Mouse (Mus musculus) 3T3-L1 (cell line): ENCODE results near the gene Abcc4.

Experiments
- DNase-seq: peaks from one replicate; pipeline ENCODE4 v3.0.0-alpha.2; 2015; ENCODE audit warnings: low read depth, low spot score

The Abcc4 gene

DNA sequence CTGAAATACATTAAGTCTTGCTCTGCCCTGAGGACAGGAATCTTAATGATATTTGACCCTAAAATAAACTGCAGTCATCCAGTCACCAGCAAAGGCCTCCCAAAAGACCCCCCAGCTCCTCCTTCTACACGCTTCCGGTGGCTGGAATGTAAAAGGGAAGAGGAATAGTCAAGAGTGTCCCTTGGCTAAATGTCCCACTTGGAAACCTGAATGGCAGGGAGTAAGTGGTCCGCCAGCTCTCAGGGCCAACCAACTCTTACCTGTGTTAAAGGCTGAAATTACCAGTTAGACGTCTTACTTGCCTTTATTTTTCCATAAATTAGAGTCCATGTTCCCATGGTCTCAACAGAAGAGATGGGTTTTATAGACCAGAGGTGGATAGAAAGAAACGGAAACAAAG lies 6.9 kb upstream of the Abcc4 start:
- no peak for DNase-seq

DNA sequence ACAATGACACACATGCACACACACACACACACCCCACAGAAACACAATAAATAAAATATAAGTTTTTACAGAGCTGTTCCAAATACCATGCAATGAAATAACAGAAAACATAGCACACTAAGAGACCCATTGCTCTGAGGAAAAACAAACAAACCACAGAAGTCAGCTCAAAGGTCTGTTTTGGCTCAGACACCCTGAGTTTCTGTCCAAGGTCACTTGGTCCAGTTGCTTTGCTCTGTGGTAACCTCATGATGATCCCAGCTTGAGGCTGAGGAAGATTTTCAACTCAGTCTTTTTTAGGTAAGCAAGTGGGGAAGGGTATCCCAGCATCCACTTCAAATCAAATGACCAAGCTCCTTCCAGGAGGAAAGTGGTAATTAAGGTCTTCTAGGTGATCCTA lies 4.9 kb upstream of the Abcc4 start:
- peak; percentile 82 for DNase-seq

DNA sequence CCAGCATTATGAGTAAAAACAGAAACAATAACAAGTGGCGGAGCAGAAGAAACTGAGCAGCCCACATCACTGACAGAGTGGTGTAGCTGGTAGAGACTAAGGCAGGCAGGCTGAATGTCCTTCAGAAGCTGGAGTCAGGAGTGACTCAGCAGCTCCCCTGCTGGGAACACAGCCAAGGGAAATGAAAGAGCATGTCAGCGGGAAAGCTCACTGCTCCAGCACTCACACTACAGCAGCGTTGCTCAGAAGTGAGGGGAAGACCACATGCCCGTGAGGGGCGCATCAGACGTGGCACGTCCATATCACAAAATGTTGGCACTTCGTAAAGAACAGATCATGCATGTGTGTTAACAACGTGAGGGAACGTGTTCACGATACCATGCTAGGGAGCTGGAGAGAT lies 3.7 kb upstream of the Abcc4 start:
- DNase-seq = peak; percentile 97

DNA sequence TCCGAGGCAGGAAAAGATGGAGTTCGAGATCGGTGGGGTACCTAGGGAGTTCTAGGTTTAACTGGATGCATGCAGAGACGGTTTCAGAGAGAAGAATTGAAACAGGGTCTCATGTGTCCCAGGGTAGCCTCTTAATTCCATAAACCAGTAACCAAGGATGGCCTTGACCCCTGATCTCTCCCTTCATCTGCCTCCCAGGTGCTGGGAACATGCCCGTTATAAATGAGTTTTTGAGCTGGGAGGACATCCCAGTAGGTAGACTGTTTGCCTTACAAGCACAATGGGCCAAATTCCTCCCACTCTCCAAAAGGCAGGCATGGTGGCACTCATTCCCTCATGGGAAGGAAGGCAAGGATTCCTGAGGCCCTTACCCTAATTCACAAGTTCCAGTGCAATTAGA lies 2.1 kb upstream of the Abcc4 start:
- no peak for DNase-seq

DNA sequence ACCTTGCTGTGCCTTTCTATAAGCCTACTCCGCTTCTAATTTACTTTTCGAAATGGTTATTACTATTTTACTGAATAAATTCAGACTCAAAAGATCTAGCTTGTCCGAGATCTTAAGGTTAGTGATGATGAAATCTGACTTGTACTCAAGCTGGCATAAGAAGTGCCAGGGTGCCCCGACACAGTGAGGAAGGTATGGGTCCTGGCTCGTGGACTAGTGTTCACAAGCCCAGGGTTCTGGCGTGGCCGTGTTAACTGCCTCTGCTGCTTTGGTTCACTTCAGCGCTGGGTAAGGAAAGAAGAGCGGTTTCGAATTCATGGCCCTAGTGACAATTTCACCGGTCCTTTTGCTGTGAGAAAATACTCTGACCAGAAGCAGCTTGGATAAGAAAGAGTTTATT lies 943 bp upstream of the Abcc4 start:
- DNase-seq = no peak

DNA sequence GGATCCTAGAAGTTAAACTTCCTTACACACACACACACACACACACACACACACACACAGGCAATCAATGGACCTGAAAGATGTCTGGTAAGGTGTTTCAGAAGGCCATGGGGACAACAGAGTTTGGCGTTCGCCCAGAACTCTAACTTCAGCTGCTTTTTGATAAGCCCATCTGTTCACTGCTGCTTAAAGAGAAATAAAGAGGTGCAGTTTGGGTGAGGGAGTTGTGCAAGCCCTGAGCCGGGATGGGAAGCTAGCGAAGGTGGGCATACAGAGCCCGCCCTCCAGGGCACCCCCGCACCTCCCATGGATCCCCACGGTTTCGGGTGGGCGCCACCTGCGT lies 583 bp downstream of the Abcc4 start:
- DNase-seq = peak; percentile 30

DNA sequence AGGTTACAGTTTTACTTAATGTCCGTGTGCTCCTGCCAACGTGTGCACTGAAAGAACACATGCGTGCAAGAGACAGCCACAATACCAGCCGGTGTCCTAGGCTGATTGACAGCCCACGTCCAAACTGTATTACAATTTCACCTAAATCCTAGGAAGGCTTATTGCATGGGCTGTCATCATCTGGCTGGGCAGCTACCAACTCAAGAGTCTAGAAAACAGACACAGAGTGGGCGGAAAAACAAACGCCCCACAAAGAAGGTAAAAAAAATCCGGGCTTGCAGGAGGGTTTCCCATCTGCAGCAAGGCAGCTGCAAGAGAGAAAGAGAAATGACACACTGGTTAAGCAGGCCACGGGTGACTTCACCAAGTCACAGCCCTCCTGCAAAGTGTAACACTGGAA lies 2.7 kb downstream of the Abcc4 start:
- peak; percentile 47 for DNase-seq

DNA sequence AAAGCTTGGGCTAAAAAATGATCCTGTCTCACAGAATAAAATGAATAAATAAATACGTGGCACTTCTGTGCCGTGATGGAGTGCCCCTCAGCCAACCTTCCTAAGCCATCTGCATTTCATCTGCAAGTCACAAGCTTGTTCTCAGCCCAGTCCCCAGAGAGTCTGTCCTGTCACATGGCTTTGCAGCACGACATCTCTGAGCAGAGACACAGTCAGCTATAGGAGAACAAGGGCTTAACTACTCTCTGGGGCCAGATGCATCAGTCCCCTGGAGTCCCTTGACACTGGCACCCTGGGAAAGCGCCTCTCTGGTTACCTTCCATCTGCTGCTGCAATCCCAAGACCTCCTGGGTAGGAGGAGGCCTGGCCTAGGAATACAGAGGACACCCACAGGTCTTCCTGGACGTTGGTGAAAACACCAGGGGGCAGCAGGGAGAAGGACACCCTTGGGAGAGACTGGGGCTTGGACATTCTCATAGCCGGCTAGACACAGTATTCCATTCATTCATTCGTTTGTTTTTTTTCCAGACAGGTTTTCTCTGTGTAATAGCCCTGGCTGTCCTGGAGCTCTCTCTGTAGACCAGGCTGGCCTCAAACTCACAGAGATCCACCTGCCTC lies 3.9 kb downstream of the Abcc4 start:
- peak; percentile 76 for DNase-seq

DNA sequence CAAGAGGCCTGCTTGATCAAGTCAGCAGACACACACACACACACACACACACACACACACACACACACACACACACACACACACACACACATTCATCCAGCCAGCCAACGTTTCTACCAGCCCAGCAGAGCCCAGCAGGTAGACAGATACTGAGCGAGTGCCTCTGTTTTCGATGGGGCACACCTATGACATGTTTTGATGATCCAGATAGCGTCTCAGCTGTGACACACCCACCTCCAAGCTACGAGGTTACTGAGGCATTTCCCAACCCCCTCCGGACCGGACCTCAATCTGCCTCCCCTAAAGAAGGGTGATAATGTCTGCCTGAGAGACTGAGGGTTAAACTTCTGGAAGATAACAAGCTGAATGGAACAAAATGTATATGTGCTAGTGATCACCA lies 5.4 kb downstream of the Abcc4 start:
- no peak for DNase-seq

DNA sequence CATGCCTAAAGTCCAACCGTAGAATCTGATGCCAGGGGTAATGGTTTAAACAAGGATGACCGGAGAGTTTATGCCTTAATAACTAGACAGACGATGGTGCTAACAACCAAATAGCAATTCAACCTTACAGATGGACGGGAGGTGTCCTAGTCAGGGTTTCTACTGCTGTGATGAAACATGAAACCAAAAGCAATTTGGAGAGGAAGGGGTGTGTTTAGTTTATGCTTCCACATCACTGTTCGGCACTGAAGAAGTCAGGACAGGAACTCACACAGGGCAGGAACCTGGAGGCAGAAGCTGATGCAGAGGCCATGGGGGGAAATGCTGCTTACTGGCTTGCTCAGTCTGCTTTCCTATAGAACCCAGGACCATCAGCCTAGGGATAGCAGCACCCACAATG lies 6.1 kb downstream of the Abcc4 start:
- DNase-seq = no peak

DNA sequence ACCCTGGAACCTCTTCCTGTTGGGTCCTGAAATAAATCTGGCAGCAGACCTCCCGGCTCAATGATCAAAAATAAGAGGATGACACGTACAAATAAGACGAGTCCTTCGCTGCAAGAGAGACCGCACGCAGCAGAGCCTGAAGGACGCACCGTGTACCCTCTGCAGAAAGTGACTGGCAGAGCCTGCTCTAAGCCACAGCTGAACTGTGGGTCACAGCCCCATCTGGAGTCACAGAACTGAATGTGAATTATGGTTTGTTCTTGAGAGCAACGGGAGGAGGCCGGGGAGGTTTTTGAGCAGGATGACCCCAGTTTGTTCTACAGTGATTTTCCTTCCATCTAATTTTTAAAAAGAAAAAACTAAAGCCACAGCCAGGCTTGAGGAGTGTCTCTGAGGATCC lies 6.5 kb downstream of the Abcc4 start:
- no peak for DNase-seq

DNA sequence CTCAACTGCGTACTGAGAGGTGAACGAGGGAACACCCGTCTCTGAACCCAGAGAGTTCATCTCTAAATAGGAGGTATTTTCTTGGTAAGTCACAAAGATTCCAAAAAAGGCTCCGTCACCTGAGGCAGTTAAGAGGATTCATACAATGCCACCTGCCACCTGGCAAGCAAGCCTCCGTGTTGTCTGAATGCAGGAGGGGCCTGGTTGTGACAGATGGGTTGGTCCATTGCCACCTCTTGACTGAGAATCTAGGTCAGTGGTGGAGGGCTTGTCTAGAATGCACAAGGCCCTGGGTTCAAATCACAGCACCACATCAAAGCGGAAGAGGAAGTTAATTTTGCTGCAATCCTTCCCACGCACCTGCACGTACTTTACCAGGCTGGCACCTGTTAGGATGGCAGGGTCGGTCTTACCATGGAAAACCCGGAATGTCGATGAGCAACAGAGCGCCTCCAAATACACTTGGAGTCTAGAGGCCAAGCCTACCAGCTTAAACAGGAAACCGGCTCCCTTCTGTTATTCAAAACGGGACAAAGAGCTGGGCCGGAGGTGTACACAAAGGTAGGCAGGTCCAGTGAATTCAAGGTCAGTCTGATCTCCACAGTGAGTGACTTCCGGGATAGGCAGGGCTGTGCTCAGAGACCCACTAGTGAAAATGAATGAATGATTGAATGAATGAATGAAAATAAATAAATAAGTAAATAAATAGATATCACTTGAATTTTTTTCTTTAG lies 9.3 kb downstream of the Abcc4 start:
- no peak for DNase-seq

DNA sequence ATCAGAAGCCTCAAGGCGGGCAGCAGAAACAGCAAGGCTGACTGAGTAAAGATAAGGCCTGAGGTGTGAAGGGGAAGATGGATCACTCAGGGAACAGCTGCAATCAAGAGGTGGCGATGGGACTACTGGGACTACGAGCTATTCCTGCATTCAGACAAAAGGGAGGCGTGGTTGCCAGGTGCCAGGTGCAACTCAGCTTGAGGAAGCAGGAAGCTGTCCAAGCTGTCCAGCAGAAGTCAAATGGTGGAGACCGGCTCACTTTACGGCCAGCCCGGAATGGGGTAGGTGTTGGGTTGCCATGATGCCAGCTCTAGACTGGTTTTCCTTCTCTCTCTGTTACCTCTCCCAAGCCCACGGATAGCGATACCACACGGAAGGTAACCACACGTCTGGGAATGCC lies 10.2 kb downstream of the Abcc4 start:
- no peak for DNase-seq

DNA sequence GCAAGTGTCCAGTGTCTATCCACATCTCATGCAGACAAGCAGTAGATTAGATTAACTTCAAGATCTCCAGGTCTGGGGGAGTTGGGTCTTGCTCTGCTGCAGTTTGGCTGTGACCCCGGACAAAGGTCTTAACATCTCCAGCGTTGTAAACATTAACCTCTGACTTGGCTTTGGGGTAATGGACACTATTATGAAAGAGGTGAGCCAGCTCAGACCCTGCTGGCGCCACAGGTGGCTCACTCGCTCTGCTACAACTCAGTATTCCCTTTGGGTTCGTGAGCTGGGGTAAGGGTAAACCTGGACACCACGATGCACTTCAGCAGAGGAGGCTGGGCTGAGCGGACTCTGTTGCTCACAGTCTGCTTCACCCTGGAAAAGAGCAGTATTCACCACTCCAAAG lies 11.7 kb downstream of the Abcc4 start:
- no peak for DNase-seq

DNA sequence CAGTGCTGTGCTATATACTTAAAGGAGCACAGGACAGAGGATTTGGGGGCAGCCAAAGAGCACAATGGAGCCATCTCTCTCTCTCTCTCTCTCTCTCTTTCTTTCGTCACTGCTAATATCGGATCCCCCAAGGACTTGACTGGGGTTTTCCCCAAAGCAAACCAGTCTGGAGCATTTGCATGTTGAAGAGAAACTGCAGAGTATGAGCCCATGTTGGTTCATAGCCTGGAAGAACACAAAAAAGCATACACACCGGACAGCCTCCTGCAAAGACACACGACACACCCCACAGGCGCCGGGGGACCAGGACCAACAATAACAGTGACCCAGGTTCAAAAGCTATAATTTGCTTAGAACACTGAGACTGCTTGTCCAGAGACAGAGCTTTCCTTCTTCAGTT lies 14.1 kb downstream of the Abcc4 start:
- no peak for DNase-seq

DNA sequence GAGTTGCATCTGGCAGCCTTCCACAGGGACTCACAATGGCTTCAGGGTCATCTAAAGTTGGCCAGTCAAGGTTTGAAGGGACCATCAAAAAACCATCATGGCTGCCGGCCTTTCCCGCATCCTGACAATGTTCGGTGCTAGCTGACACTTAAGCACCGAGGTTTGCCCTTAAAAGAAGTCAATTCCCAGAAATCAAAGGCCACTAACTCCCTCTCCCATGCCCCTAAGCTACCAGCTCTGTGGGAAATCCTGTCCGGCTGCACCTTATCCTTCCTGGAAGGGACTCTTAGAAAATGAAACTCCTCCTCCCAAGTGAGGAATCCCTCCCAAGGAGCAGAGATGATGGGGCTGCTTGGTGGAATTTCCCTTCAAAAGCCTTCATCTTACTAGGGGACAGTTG lies 14.6 kb downstream of the Abcc4 start:
- no peak for DNase-seq

DNA sequence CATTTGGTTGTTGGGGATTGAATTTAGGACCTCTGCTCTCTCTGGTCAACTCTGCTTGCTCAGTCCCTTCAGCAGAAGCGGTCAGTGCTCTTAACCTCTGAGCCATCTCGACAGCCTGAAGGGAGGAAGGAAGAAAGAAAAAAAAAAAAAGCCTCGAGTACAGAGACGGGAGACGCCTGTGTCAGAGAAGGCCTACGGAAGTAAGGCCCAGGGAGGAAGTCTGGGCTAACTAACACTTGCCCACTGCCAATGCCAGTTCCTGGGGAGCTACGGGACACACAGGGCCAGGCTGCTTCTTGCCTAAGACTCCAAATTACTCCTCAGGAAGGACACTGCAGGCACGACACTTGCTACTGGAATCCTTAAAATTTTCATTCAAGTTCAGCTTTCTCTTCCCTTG lies 15.1 kb downstream of the Abcc4 start:
- DNase-seq = no peak

DNA sequence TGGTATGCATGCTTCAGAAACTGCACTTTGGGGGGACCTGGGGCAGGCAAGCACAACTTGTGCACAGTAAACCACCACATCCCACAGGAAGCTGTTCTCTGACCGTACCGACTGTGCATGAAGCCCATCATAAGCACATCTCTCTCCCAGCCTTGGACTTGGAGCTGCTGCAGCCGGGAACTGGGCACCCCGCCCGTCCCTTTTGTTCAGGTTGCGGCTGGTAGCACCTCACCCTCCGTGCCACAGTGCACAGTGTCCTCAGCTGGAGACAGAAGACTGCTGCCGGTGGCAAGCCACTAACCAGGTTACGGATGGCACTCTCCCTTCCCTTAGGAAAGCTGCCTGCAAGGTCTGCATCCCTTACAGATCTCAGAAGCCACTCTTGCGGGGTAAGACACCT lies 15.7 kb downstream of the Abcc4 start:
- DNase-seq = no peak

DNA sequence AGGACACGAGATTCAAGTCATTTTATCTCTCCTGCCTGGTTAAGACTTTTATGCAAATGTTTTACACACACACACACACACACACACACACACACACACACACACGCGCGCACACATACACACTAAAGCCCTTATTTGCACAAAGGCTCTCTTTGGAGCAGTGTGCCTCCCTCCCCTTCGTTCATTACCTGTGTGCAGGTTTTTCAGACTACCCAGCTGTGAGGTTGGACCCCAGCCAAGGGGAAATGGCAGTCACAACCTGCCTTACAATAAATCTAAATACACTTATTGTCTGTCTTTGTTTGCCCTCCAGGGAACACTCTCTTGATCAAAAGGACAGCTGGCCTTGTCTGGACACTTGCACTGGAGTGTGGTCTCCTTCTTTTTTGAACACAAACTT lies 17.4 kb downstream of the Abcc4 start:
- no peak for DNase-seq

DNA sequence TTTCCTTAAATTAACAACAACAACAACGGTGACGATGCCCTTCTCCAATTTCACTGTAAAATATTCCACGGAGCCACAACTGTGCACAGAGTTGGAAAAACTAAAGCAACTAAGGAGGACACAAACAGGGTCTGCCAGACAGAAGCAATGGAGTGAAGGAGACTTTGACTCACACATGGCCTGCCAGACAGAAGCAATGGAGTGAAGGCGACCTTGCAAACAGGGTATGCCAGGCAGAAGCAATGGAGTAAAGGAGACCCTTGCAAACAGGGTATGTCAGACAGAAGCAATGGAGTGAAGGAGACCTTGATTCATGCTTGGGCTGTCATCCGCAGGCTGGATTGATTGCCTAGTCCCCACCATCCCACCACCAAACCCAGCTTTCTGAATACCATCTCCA lies 19.2 kb downstream of the Abcc4 start:
- no peak for DNase-seq

DNA sequence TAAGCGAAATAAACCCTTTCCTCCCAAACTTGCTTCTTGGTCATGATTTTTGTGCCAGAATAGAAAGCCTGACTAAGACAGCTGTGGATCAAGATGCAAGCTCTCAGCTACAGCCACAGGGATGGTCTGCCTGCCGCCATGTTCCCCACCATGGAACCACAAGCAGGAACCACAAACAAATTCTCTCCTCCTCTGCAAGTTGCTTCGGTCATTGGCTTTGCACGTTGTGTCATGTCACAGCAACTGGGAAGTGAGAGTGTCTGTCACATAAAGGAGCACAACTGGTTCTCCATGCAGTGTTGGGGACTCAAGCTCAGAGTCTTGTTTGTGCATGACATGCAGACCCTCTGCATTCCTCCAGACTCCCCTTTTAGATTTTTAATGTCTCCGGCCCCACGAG lies 20.4 kb downstream of the Abcc4 start:
- DNase-seq = no peak

DNA sequence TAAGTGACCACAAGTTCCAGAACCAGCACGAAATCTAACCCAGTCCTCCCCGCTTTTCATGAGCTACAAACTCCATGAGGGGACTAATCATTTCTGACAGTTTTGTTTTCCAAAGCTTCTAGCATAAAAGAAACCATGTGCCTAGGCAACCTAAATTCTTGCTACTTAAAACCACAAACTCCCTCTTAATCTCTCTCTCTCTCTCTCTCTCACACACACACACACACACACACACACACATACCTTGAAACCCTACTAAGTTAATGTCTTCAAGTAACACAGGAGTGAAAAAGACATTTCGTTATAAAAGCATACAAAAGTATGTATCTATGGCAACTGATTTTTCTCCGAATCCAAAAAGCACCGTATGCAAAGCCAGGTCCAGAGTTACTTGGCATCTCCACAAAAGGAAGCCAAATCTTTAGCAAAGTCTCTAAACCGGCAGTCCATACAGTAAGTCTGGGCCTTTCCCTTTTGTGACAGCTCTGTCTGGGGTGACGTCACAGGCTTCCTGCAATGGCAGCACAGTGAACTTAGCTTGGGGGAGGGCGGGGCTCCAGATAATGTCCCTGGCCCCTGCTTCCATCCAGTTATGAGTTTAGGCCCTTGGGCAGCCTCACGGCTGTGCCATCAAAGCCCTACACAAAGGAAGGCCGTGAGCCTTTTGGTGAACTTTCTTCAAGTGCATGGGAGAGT lies 23.5 kb downstream of the Abcc4 start:
- DNase-seq = no peak

DNA sequence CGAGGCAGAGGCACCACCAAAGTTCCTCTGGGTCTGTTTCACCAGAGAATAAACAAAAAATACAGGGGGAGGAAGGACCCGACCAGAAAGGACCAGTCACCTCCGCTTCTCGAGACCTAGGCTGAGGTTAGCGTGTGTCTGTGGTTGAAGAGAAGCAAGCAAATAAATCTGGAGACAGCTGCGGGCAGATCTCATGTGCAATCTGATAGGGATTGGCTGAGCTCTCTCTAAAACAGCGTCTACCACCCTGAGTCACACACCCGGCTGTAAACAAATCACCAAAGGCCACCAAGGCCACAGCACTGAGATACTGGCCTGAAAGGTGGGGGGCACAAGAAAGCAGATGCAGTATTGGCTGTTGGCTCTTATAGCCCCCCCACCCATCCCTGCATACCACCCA lies 24.9 kb downstream of the Abcc4 start:
- DNase-seq = no peak
